Mouse (Mus musculus): ENCODE data around the gene Enpp1. TPM values are rescaled to one million over a fixed set of nuclear protein-coding genes. Genes with fewer than 3 reads are reported as not detected.
A peak's percentile ranks its signal among the peaks of the same experiment; 100 is the strongest.

The Enpp1 gene
- 1 to 10 TPM; 4.5 to 5.5 (median 4.6) TPM for total RNA-seq (2022)

DNA sequence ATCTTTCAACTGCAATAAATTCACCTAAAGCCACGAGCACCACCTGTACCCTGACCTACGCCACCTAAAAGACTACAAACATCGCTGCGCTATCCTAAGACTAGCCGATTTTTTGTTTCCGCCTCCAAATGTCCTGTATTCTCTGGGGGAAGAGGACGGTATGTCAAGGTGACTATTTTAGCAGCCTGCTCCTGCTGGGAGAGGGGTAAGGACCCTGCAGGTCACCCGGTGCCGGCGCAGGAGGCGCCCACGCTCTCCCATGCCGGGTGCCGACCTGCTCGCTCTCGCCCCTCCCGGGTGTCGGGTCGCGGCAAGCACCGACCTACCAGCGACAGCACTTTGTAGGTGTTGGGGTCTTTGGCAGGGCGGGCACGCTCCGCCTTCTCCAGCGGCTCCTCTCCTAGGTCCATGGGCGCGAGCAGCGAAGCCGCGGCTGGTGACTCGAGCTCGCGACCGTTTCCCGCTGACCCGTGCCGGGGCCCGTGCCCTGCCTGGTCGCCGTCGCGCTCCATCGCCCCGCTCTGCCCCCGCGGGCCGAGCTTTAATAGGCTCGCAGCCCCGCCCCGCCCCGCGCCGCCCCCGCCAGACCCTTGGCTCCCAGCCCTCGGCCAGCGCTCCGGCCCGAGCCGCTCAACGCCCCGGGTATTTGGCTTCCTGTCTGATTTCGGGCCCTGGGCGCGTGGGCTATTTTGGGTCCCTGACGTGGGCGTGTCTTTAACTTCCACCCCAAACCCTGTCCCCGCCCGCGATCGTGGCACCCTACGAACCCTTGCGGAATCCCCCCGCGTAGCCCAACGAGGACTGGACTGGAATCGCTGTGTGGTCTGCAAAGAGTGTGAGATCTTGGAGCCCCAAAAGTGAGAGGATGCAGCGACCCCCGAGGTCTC lies at the start of gene Enpp1:
Gene Enpp1 (minus strand): TSS at position 680 of the 887 bp plus-strand sequence.
- DNase-seq (ENCODE audit: low spot score in 2 of 2) = peak in 1 of 2 experiments; percentile 12

DNA sequence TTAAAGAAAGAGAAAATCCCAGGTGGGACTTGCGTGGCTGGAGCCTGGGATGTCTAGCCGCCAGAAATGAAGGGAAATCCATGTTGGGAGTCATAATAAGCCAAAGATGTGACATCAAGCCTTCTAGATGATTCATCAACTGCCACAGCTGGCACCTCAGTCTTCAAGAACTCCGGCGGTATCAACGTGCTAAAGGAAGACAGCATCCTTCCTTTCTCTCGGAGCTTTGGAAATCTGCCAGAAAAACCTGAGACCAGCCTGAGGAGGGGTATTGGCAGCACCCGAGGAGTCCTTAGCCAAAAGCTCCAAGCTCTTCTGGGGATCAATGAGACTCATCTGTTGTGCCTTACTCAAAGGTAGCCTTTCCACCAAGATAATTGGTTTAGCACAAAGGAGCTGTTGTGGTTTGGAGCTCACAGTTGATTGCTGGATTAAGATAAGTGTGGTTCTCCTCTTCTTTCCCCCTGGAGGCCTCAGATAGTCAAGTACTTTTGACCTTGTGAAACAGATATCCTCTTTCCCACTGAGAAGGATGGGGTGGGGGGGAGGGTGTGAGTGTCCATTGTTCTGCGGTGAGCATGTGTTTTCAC lies 46.5 kb upstream of the Enpp1 start:
- no peak for DNase-seq (ENCODE audit: low spot score in 2 of 2)

DNA sequence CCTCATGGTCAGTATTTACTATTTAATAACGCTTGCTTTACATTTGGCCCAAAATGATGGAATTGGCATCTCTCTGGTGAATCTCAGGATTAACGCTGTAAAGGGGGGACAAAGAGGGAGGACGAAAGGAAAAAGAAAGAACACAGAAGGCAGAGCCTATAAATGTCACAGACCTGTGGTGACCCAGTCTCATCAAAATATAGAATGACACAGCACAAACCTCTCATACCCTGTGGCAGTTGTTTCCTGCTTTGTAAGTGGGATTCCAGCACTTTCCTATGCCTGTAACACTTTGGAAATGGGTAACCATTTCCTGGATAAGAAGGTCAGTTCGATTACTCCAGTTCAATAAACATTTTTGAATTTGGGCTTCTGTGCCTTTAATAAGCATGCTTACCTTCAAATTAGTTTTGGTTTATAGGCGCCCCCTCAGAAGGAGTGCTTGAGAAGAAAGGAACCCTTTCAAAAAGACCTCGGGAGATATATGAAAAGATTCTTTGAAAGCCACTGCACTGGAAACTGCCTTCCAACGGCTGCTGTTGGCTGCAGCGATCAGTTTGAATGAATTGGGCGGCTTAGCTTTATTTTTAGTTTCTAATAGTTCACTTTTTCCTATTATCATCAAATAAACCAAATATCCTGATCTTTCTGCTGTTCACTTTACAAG lies 43.0 kb upstream of the Enpp1 start:
- DNase-seq (ENCODE audit: low spot score in 2 of 2) = no peak

DNA sequence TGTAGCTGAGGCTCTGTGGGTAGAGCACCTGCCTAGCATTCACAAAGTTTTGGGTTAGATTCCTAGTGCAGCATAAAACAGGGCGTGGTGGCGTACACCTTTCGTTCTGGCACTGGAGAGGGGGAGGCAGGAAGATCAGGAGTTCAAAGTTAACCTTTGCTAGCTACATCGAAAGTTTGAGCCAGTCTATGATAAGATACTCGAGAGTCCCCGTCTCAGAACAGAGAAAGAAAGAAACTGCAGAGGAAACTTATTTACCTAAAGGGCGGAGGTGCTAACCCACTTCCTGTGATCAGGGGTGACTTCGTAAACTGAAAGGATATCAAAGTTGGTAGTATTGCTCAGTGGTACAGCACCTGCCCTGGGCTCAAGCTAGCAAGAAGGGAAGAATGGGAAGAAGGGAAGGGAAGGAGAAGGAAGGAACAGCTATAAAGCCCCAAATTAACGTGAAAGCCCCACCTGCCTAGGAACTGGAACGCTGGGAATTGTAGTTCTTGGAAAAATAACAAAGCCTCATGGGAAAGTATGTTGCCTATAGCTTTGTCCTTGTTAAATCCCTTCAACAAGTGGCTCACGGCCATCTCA lies 42.4 kb upstream of the Enpp1 start:
- DNase-seq (ENCODE audit: low spot score in 2 of 2) = no peak

DNA sequence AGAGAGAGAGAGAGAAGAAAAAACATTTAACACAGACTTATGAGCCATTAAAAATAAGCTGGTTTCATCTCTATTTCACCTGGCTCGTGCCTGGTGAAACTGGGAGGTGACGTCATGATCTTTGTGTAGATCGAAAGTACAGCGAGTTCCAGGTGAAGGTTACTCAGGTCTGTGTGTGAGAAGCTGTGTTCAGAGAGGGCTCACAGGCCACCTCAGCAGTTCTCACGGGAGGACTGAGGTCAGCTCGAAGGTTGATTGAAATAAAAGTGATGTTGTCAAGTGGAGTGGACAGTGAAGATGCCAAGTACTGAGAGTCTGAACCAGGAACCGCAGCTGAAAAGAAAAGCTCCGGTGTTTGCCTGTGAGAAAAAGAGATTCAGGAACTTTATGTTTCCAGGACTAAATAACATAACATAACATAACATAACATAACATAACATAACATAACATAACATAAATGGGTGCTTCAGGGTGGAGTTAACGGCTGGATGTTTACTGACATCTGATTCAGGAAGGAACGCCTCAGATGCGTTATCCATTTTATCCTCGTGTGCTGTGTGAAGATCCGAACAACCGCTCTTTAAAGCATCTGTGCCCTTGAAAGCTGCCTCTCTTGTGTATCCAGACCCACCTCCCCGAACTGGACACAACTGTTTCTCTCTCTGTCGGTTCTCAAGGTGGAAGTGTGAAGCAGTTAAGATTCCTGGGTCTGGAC lies 41.7 kb upstream of the Enpp1 start:
- DNase-seq (ENCODE audit: low spot score in 2 of 2) = no peak

DNA sequence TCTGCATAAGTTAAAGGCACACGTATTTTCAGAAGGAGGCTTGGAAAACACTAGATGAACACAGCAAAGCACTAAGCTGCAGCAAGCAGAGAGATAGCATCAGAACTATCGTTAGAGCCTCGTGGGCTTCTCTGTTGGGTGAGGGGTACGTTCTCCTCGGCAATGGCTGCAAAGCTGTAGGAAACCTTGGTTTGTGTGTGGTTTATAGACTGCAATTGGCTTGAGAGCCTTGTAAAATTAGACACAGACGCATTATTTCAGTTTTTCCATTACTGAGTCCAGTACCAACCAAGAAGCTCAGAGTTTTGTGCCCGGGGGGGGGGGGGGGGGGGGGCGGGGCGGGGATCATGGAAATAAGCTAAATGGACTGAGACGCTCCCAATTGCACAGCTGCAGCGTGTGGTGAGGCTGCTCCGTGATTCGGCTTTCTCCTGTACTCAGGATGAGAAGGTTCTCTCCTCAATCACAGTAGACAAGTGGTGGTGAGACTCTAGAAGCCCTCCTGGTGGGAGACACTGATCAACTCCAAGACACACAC lies 31.1 kb upstream of the Enpp1 start:
- no peak for DNase-seq (ENCODE audit: low spot score in 2 of 2)

DNA sequence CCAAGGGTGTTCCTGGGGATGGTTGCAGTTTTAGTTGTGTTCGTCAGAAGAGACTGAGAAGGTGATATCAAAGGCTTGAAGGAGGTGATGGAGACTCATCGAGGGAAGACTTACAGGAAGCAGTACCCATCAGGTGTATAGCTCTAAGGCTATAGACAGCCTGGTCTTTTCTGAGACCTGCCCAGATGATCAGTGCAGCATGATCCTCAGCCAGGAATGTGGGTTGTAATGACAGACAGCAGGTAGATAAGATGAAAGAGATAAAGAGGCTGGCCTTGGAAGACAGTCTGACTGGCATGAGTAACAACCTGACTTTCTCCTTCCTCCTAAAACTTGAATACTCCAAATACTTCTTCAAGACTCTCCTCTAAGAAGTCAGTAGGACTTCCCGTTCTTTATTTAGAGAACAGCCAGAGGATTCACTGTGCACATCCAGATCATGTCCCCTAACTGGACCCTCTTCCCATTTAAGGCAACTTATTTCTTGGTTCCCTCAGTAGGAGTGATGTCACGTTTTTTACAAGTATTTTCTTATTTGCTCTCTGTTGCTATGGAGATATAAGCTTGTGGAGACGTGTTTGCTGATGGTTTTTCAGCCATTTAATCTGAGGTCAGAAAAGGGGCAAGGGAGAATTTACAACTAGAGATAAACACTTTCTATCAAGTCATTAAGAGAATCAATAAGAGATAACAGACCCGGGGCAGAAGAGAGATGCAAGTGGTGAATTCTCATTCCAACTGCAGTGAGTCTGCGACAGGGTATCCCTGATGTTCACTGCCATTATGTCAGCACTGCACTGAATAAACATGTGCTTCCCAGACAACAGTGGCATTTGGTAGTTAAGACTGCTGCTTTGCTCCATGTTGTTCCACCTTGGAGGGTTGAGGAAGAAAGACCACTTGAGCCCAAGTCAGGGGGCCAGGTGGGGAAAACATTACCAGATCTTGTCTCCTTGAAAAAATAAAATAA lies 29.6 kb upstream of the Enpp1 start:
- DNase-seq (ENCODE audit: low spot score in 2 of 2) = no peak

DNA sequence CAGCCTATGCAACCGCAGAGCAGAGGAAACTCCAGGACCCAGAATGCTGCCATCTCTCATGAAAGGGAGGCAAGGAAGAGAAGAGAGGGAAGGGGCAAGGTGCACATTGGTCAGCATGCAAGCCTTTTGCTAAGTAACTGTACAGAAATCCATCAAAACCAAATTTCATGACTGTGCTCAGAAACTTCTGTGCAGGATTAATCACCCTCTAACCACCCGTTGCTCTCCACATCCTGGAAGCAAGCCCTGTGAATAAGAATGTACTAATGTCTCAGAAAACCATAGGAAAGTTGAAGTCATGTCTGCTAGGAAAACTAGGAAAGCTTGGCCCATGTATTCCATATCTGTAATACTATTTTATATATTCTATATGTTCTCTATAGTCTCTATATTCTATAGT lies 27.2 kb upstream of the Enpp1 start:
- no peak for DNase-seq (ENCODE audit: low spot score in 2 of 2)

DNA sequence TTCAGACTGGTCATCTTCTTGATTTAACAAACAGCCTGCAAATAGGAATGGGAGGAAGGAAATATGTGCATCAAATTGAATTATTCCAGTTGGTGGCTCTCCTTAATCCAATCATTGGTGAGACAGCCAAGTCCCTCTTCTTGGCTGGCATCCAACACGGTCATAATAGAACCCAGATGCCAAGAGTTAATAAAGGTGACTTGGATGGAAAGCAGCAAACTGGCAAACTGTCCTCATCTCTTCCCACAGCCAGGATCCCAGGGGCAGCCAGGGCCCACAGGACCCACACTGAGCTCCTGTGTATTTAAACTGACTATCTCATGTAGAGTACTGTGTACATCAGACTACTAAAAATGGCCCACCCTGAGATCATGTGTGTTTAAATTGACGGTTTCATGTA lies 26.5 kb upstream of the Enpp1 start:
- DNase-seq (ENCODE audit: low spot score in 2 of 2) = no peak

DNA sequence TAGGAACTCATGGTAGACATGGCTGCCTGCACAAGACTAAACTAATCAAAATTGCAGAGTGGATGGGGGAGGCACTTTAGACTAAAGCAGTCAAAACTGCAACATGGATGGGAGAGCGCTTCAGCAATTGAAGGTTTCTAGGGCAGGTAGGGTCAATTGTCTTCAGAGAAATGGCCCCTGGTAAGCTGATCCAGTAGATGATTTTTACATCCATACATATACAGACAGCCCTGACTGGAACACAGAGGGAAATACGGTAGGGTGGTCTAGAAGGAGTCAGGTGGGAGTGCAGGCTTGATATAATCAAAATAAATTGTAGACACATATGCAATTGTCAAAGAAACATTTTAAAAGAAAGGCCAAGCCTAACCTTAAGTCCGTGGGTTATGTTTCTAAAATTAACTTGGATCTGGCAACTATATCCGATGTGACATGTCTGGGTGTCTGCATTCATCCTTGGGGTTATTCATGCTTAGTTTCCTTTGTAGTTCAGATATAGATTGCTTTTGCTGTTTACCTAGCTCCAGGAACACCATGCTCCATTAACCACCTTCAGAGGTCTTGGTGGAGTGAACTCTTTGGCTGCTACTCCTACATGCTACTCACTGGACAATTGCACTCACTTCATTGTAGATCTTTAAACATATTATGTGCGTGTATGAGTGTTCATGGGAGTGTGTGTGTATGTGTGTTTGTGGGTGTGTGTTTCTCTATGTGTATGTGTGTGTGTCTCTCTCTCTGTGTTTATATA lies 23.2 kb upstream of the Enpp1 start:
- DNase-seq (ENCODE audit: low spot score in 2 of 2) = no peak

DNA sequence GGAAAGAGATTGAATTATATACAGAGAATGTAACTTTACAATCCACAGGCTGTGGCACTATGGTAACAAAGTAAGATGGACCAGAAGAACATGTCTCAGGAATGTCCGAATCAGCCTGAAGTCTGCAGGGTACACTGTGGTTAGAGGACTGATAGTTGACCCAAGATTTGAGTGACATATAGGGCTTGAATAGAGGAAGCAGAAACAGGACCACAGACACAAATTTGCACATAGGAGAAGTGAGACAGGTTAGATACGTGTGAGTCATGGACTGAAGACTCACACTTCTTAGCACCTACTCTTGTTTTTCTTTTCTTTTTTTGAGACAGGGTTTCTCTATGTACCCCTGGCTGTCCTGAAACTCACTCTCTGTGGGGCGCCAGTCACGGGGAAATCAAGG lies 15.5 kb upstream of the Enpp1 start:
- no peak for DNase-seq (ENCODE audit: low spot score in 2 of 2)

DNA sequence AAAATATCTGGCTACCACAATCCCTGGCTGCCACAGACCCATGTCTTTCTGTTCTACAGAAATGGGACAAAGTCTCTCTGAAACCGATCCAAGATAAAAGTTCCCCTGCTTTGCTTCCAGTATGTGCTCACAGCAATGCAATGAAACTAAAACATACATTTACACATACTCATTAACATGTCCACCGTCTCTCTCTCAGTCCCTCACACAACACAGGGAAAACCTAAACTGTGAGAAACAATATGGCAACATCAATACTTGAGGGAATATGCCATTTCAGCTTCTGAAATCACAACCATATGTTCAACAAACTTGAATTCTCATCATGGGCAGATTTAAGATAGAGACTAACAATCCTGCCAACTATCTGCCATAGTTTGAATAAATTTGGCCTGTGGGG lies 13.2 kb upstream of the Enpp1 start:
- no peak for DNase-seq (ENCODE audit: low spot score in 2 of 2)

DNA sequence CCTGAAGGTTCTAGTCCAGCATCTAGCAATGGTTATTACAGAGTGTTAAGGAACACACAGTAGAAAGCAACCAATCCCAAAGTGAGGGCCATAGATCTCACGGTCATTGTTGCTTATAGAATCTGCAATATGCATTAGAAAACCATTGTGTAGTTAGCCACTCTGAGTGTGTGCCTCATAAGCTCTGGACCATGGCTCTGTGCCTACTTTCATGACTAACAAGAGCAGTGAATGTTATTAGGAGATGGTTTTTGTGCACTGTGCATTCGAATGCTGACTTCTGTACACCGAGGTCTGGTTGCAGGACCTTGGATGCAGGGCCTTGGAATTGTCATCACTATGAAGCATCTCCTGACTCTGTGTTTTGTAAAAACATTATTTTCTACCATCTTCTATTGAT lies 9.9 kb upstream of the Enpp1 start:
- DNase-seq (ENCODE audit: low spot score in 2 of 2) = no peak

DNA sequence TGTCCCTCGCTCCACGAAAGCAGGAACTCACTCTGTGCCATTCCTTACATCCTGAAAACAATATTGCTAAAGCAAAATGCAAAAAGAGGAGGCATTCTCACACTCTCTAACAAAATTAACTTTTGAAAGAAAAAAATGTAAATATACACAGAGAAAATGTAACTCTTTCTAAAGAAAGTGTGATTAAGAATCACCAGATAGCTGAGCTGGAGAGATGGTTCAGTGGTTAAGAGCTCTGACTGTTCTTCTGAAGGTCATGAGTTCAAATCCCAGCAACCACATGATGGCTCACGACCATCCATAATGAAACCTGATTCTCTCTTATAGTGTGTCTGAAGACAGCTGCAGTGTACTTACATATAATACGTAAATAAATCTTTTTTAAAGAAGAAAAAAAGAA lies 7.4 kb upstream of the Enpp1 start:
- DNase-seq (ENCODE audit: low spot score in 2 of 2) = no peak

DNA sequence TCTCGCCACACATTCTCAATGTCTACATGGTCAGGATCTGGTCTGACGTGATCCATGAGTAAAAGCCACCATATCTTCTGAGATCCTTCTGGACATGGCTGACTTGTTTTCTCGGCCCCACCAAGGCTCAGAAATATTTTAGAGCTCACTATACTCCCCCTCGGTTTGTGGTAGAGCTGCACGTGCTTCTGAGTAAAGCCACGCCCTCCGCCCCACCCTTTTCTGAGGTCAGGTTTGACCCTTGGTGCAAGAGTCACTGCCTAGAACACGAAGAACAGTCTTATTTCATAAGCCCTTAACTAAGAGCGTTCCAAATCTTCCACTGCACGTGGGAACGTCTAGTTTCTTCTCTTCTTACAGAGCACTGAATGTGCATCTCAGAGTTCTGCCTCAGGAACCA lies 6.8 kb upstream of the Enpp1 start:
- no peak for DNase-seq (ENCODE audit: low spot score in 2 of 2)

DNA sequence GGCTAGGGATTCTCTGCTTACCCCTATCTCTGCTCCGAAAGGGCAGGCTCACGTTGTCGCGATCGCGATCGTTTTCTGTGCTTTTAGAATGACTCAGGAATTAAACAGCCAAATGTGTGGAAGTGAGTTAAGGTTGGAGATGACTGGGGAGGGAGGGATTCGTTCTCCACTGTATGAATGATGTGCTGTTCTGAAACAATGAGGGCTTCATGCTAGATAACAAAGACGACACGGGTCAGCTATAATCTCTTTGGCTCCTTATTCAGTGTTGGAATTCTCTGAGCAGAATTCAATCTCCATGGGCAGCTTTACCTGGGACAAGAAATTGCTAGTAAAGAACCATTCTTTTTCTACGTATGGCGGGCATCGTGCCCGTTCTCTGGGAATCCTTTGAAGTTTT lies 6.1 kb upstream of the Enpp1 start:
- no peak for DNase-seq (ENCODE audit: low spot score in 2 of 2)

DNA sequence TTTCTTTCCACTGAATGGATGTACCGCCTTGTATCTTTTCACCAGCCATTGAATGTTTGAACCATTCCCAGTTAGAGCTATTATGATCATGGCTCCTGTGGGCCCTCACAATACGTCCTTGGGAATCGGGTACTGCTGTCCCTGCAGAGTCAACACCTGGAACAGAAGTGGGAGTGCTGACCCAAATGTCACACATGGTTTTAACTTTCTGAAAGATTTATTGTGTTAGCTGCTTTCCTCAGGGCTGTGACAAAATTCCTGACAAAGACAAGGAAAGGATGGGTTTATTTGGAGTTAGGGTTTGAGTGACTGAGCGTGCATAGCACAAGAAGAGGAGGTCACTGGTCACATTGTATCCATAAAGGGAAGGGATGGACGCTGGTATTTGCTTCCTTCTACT lies 4.3 kb upstream of the Enpp1 start:
- DNase-seq (ENCODE audit: low spot score in 2 of 2) = no peak

DNA sequence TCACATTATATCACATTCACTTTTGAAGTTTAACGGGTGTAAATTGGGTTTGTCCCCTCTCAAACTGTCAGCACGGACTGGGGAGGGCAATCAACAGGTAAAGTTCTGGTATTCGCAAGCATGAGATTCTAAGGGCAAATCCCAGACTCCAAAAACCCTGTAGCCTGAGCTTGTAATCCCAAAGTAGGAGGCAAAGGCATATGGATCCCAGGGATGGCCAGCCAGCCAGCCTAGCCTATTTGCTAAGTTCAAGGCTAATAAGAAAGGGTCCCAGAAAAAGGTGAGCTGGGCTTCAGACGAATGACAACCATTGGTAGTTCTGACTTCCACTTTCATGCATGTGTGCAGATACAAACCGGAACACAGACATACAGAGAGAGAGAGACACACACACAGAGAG lies 942 bp upstream of the Enpp1 start:
- DNase-seq (ENCODE audit: low spot score in 2 of 2) = no peak

DNA sequence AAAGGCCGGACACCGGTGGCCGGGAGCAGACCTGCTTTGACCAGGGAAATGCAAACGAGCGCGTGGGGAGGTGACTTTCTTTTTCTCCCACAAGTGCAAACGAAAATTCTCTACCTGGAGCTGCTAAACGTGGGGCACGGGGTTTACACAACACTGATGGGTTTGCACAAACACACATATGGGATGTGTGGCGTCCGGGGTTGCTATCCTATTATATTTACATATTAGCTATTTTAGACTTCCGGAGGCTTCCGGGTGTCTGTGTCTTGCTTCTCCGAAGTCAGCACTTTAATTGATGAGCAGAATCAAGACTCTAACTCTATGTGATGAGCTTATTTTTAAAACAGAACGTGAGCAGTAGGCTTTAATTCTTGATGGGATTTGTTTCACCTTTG lies 405 bp upstream of the Enpp1 start:
- no peak for DNase-seq (ENCODE audit: low spot score in 2 of 2)

Measured in left cerebral cortex, adult 8-10 months (tissue).